Mouse (Mus musculus): ENCODE data around the gene Capns1. TPM values are rescaled to one million over a fixed set of nuclear protein-coding genes. Genes with fewer than 3 reads are reported as not detected.
"Not testable (repeated sequence)": the region's sequence is repeated elsewhere in the genome, so short reads cannot be mapped to it uniquely, and the experiment has no call there.

Capns1 gene
- 469 TPM in 1 of 2 replicates, not detected in the other for polyA plus RNA-seq (2012; ENCODE audit: insufficient read depth, insufficient read length, low replicate concordance, missing spikeins)

- Histone ChIP-seq H3K27ac (ENCODE audit: insufficient read depth, low read depth, low read length) (no peak within 1 kb of the TSS), H3K4me3 (ENCODE audit: insufficient read depth, low read depth, low read length) (no peak within 1 kb of the TSS)
- 0 out of 2 replicates have a peak, but pooled peaks have one; percentile 31 for TF ChIP-seq CTCF (IDR thresholded peaks at IDR 0.05; ENCODE audit: insufficient read depth, low read depth, low read length)
- no peak for TF ChIP-seq POLR2A (IDR thresholded peaks at IDR 0.05; ENCODE audit: insufficient read depth, low read depth, low read length)
These were observed at the start of gene Capns1 for GRCm38 (mm10) chr7:30198481-30198971. Capns1 (minus strand) TSS chr7:30198811.

GRCm38 (mm10) chr7:30237374-30237773 is 38.8 kb upstream of the Capns1 start:
- H3K4me3 ChIP-seq (ENCODE audit: insufficient read depth, low read depth, low read length); H3K27ac ChIP-seq (ENCODE audit: insufficient read depth, low read depth, low read length): not testable (repeated sequence)
- H3K4me1 ChIP-seq (ENCODE audit: control insufficient read depth, insufficient read depth, low read length), result peaks cover 11% of the 10 kb centered on the region
- WGBS, result 88% methylated on average over 3 of the region's 3 CpGs

More at GRCm38 (mm10) chr7:30198481-30198971, at the start of gene Capns1:
- 1% methylated on average over 8 of the region's 8 CpGs for WGBS
- no peaks in the 10 kb centered on the region for H3K4me1 ChIP-seq (ENCODE audit: control insufficient read depth, insufficient read depth, low read length)

- no peak within 1 kb of the TSS for H3K27ac ChIP-seq (ENCODE audit: insufficient read depth, low read depth, low read length)
- 93% methylated on average over 4 of the region's 4 CpGs for WGBS
- TF ChIP-seq CTCF (IDR thresholded peaks at IDR 0.05; ENCODE audit: insufficient read depth, low read depth, low read length), result no peak
- no peak for TF ChIP-seq POLR2A (IDR thresholded peaks at IDR 0.05; ENCODE audit: insufficient read depth, low read depth, low read length)
- H3K4me1 ChIP-seq (ENCODE audit: control insufficient read depth, insufficient read depth, low read length), result peaks cover 15% of the 10 kb centered on the region
- H3K4me3 ChIP-seq (ENCODE audit: insufficient read depth, low read depth, low read length), result no peak within 1 kb of the TSS
These were observed 37.0 kb upstream of the Capns1 start, which contains the start of gene Ovol3 for GRCm38 (mm10) chr7:30235625-30236024. Ovol3 (minus strand) TSS chr7:30235725.

- TF ChIP-seq POLR2A (IDR thresholded peaks at IDR 0.05; ENCODE audit: insufficient read depth, low read depth, low read length) (no peak), CTCF (IDR thresholded peaks at IDR 0.05; ENCODE audit: insufficient read depth, low read depth, low read length) (no peak)
- Histone ChIP-seq H3K4me1 (ENCODE audit: control insufficient read depth, insufficient read depth, low read length) (peaks cover 15% of the 10 kb centered on the region), H3K4me3 (ENCODE audit: insufficient read depth, low read depth, low read length) (no peak overlapping the region), H3K27ac (ENCODE audit: insufficient read depth, low read depth, low read length) (no peak overlapping the region)
- 95% methylated on average over 8 of the region's 8 CpGs for WGBS
These were observed 36.5 kb upstream of the Capns1 start for GRCm38 (mm10) chr7:30235091-30235490.

GRCm38 (mm10) chr7:30234276-30234858 is 35.8 kb upstream of the Capns1 start:
- TF ChIP-seq POLR2A (IDR thresholded peaks at IDR 0.05; ENCODE audit: insufficient read depth, low read depth, low read length), result no peak
- TF ChIP-seq CTCF (IDR thresholded peaks at IDR 0.05; ENCODE audit: insufficient read depth, low read depth, low read length), result no peak
- Histone ChIP-seq H3K4me1 (ENCODE audit: control insufficient read depth, insufficient read depth, low read length) (peaks cover 15% of the 10 kb centered on the region), H3K4me3 (ENCODE audit: insufficient read depth, low read depth, low read length) (no peak overlapping the region), H3K27ac (ENCODE audit: insufficient read depth, low read depth, low read length) (no peak overlapping the region)
- 95% methylated on average over 15 of the region's 15 CpGs for WGBS

- H3K4me3 ChIP-seq (ENCODE audit: insufficient read depth, low read depth, low read length), result no peak overlapping the region; the same call in 1 of the 2 replicates
- H3K4me1 ChIP-seq (ENCODE audit: control insufficient read depth, insufficient read depth, low read length), result peaks cover 15% of the 10 kb centered on the region
- no peak overlapping the region for H3K27ac ChIP-seq (ENCODE audit: insufficient read depth, low read depth, low read length)
- 88% methylated on average over 20 of the region's 20 CpGs for WGBS
- no peak for TF ChIP-seq CTCF (IDR thresholded peaks at IDR 0.05; ENCODE audit: insufficient read depth, low read depth, low read length)
- no peak for TF ChIP-seq POLR2A (IDR thresholded peaks at IDR 0.05; ENCODE audit: insufficient read depth, low read depth, low read length)
These were observed 34.8 kb upstream of the Capns1 start for GRCm38 (mm10) chr7:30233387-30233786.

- peaks cover 15% of the 10 kb centered on the region for H3K4me1 ChIP-seq (ENCODE audit: control insufficient read depth, insufficient read depth, low read length)
- peak overlapping the region; percentile 7; the same call in 1 of the 2 replicates for H3K27ac ChIP-seq (ENCODE audit: insufficient read depth, low read depth, low read length)
- peak overlapping the region; percentile 55 for H3K4me3 ChIP-seq (ENCODE audit: insufficient read depth, low read depth, low read length)
- TF ChIP-seq POLR2A (IDR thresholded peaks at IDR 0.05; ENCODE audit: insufficient read depth, low read depth, low read length) (no peak), CTCF (IDR thresholded peaks at IDR 0.05; ENCODE audit: insufficient read depth, low read depth, low read length) (no peak)
- 5% methylated on average over 24 of the region's 24 CpGs for WGBS
These were observed 34.1 kb upstream of the Capns1 start for GRCm38 (mm10) chr7:30232631-30233148.

GRCm38 (mm10) chr7:30231669-30232454 is 33.3 kb upstream of the Capns1 start, which contains the start of the genes Polr2i and Tbcb:
Polr2i (plus strand) TSS chr7:30231948.
Tbcb (minus strand) TSS chr7:30232272.
- H3K4me3 ChIP-seq (ENCODE audit: insufficient read depth, low read depth, low read length), result peak within 1 kb of the TSS; percentile 77
- peak within 1 kb of the TSS; percentile 92 for H3K27ac ChIP-seq (ENCODE audit: insufficient read depth, low read depth, low read length)
- TF ChIP-seq POLR2A (IDR thresholded peaks at IDR 0.05; ENCODE audit: insufficient read depth, low read depth, low read length) (peak; percentile 47), CTCF (IDR thresholded peaks at IDR 0.05; ENCODE audit: insufficient read depth, low read depth, low read length) (0 out of 2 replicates have a peak, but pooled peaks have one; percentile 7)
- whole genome bisulfite sequencing, result under 1% methylated on average over 67 of the region's 67 CpGs
- peaks cover 15% of the 10 kb centered on the region for H3K4me1 ChIP-seq (ENCODE audit: control insufficient read depth, insufficient read depth, low read length)

- H3K27ac ChIP-seq (ENCODE audit: insufficient read depth, low read depth, low read length), result no peak overlapping the region
- peak overlapping the region; percentile 77 for H3K4me3 ChIP-seq (ENCODE audit: insufficient read depth, low read depth, low read length)
- peaks cover 15% of the 10 kb centered on the region for H3K4me1 ChIP-seq (ENCODE audit: control insufficient read depth, insufficient read depth, low read length)
- no peak for TF ChIP-seq CTCF (IDR thresholded peaks at IDR 0.05; ENCODE audit: insufficient read depth, low read depth, low read length)
- peak; percentile 8 for TF ChIP-seq POLR2A (IDR thresholded peaks at IDR 0.05; ENCODE audit: insufficient read depth, low read depth, low read length)
- WGBS, result under 1% methylated on average over 16 of the region's 16 CpGs
These were observed 32.7 kb upstream of the Capns1 start for GRCm38 (mm10) chr7:30231328-30231668.

All from olfactory bulb, adult 2 months (tissue).